Mouse (Mus musculus) CH12.LX (cell line): ENCODE data around the gene Cacnb4. TPM values are rescaled to one million over a fixed set of nuclear protein-coding genes. Genes with fewer than 3 reads are reported as not detected.

Source experiments
- DNase-seq: peaks from one replicate; pipeline ENCODE4 v3.0.0-alpha.2; 2013; ENCODE audit errors: extremely low read depth
- H3K27ac ChIP-seq: 2 replicates; pipeline ENCODE4 v1.5.1; 2012; ENCODE audit warnings: low read depth, mild to moderate bottlenecking, control low read depth, moderate library complexity; ENCODE audit not compliant: insufficient read depth
- H3K27me3 ChIP-seq: replicated peaks from 2 replicates; pipeline ENCODE3; 2012; ENCODE audit warnings: inconsistent platforms
- H3K36me3 ChIP-seq, 2 experiments: replicated peaks in 1 of 2; 2 replicates each; pipeline versions ENCODE3 to v1.6.1; 2012; ENCODE audit warnings: inconsistent platforms in 1 of 2, low read length in 1 of 2, mild to moderate bottlenecking in 1 of 2, mixed read lengths in 1 of 2, moderate library complexity in 1 of 2; ENCODE audit not compliant: control insufficient read depth in 1 of 2, insufficient read depth in 1 of 2
- H3K4me1 ChIP-seq, 2 experiments: 2 replicates each; pipeline ENCODE4 v1.6.1; 2012; ENCODE audit warnings: inconsistent platforms in 1 of 2, moderate library complexity in 1 of 2; ENCODE audit not compliant: insufficient read depth in 2 of 2, control insufficient read depth in 1 of 2
- H3K4me2 ChIP-seq: 2 replicates; pipeline ENCODE4 v1.6.1; 2012; ENCODE audit warnings: low read depth, mild to moderate bottlenecking, control low read depth; ENCODE audit not compliant: poor library complexity, insufficient read depth, severe bottlenecking
- H3K4me3 ChIP-seq, 3 experiments: fragments of 150-350 bp in 1 of 3; sonication (generic) in 1 of 3; replicated peaks in 1 of 3; 2 replicates each; pipeline versions ENCODE3 to v1.5.1; 2011 to 2012; ENCODE audit warnings: low read depth in 2 of 3, low read length in 2 of 3, mild to moderate bottlenecking in 2 of 3, moderate library complexity in 2 of 3, control low read depth in 1 of 3, improper control_type of control experiment in 1 of 3, inconsistent platforms in 1 of 3, mixed read lengths in 1 of 3; ENCODE audit not compliant: poor library complexity in 1 of 3
- H3K79me2 ChIP-seq: replicated peaks from 2 replicates; pipeline ENCODE4 v1.6.1; 2012; ENCODE audit warnings: mild to moderate bottlenecking, moderate library complexity; ENCODE audit not compliant: control insufficient read depth, poor library complexity, insufficient read depth, severe bottlenecking; ENCODE audit errors: extremely low read depth
- H3K9ac ChIP-seq: 2 replicates; pipeline ENCODE4 v1.6.1; 2012; ENCODE audit warnings: low read depth, mild to moderate bottlenecking, control low read depth, moderate library complexity; ENCODE audit not compliant: insufficient read depth
- H3K9me3 ChIP-seq: replicated peaks from 2 replicates; pipeline ENCODE3; 2012; ENCODE audit warnings: low read length, inconsistent platforms, mixed read lengths
- CHD1 ChIP-seq: IDR thresholded peaks from 2 replicates; pipeline ENCODE4 v1.6.1; 2012; ENCODE audit warnings: low read depth, low read length, improper control_type of control experiment, inconsistent platforms
- EP300 ChIP-seq: IDR thresholded peaks from 2 replicates; pipeline ENCODE4 v1.6.1; 2011; ENCODE audit warnings: low read length, improper control_type of control experiment
- GABPA ChIP-seq: IDR thresholded peaks from 2 replicates; pipeline ENCODE4 v1.6.1; 2012; ENCODE audit warnings: low read depth, low read length, improper control_type of control experiment, inconsistent platforms; ENCODE audit not compliant: insufficient replicate concordance
- HCFC1 ChIP-seq: IDR thresholded peaks from 2 replicates; pipeline ENCODE4 v1.6.1; 2012; ENCODE audit warnings: low read depth, mild to moderate bottlenecking, inconsistent platforms, low read length, improper control_type of control experiment
- IRF4 ChIP-seq: IDR thresholded peaks from 2 replicates; pipeline ENCODE4 v1.6.1; 2014; ENCODE audit warnings: low read depth, mild to moderate bottlenecking, inconsistent platforms, low read length, improper control_type of control experiment
- MAX ChIP-seq: IDR thresholded peaks from 2 replicates; pipeline ENCODE4 v1.6.1; 2011; ENCODE audit warnings: low read length, improper control_type of control experiment
- MEF2A ChIP-seq: IDR thresholded peaks from 2 replicates; pipeline ENCODE4 v1.6.1; 2014; ENCODE audit warnings: low read depth, mild to moderate bottlenecking, inconsistent platforms, low read length, improper control_type of control experiment, borderline replicate concordance
- MXI1 ChIP-seq: IDR thresholded peaks from 2 replicates; pipeline ENCODE4 v1.6.1; 2011; ENCODE audit warnings: mild to moderate bottlenecking, low read depth, low read length, improper control_type of control experiment
- MYC ChIP-seq: IDR thresholded peaks from 2 replicates; pipeline ENCODE4 v1.6.1; 2011; ENCODE audit warnings: low read depth, mild to moderate bottlenecking, improper control_type of control experiment, low read length
- NELFE ChIP-seq: IDR thresholded peaks from 2 replicates; pipeline ENCODE4 v1.6.1; 2011; ENCODE audit warnings: low read depth, low read length, improper control_type of control experiment
- RCOR1 ChIP-seq: conservative IDR thresholded peaks from 2 replicates; pipeline ENCODE4 v1.6.1; 2012; ENCODE audit warnings: low read depth, mild to moderate bottlenecking, inconsistent platforms, low read length, improper control_type of control experiment
- TBP ChIP-seq: conservative IDR thresholded peaks from 2 replicates; pipeline ENCODE4 v1.6.1; 2011; ENCODE audit warnings: low read depth, low read length, improper control_type of control experiment
- dilution Hi-C: fragments of 300-500 bp; cut with MboI; formaldehyde crosslinking; loops from 2 replicates; pipeline ENCODE4 v1.14.3; 2020; ENCODE audit warnings: low sequenced_read_pairs; ENCODE audit not compliant: extremely low pct_unique_long_range_greater_than_20kb, extremely low pct_ligation_motif_present
- in situ Hi-C: fragments of 300-500 bp; cut with MboI; formaldehyde crosslinking; loops from 3 replicates; pipeline ENCODE4 v1.14.3; 2019; ENCODE audit warnings: low sequenced_read_pairs, low pct_ligation_motif_present, low pct_unique_long_range_greater_than_20kb, mixed read lengths
- polyA plus RNA-seq: library from polyadenylated mRNA; unstranded; fragments of >175 nt; gene quantifications from 2 replicates; pipeline ENCODE4 v1.2.1, GENCODE M21; 2012; ENCODE audit warnings: low read depth; ENCODE audit not compliant: insufficient read length
- total RNA-seq, 2 experiments: library from RNA; depleted of rRNA; stranded (reverse); fragments of 300-350 nt in 1 of 2; fragments of >200 nt in 1 of 2; gene quantifications; 2 replicates each; pipeline ENCODE4 v1.2.3; 2012 to 2014

Cacnb4 gene
- total and polyA plus RNA-seq, 3 experiments: 0.77 to 3.4 (median 1.5) TPM

GRCm38 (mm10) chr2:52556961-52557326, 119.7 kb downstream of the Cacnb4 start:
- peaks cover 0 to 25% of the 10 kb centered on the region in 2 experiments; a peak in 2 of 4 replicates for H3K4me1 ChIP-seq
- H3K9me3 ChIP-seq: peaks cover 4% of the 10 kb centered on the region
- no peak overlapping the region for H3K4me2 ChIP-seq
- no peaks in the 10 kb centered on the region for H3K36me3 ChIP-seq
- H3K27me3 ChIP-seq: no peaks in the 10 kb centered on the region
- H3K4me3 ChIP-seq: no peak overlapping the region
- H3K79me2 ChIP-seq: no peaks in the 10 kb centered on the region
- H3K27ac ChIP-seq: no peak overlapping the region
- no peak for DNase-seq
- in situ Hi-C loops: no loop called here
- H3K9ac ChIP-seq: no peak overlapping the region
- no peak for TF ChIP-seq RCOR1
- TF ChIP-seq CHD1: no peak
- TF ChIP-seq MEF2A: no peak
- TF ChIP-seq TBP: no peak
- no peak for TF ChIP-seq HCFC1
- TF ChIP-seq IRF4: no peak
- TF ChIP-seq GABPA: no peak
- no peak for TF ChIP-seq EP300
- dilution Hi-C loops: no loop called here

GRCm38 (mm10) chr2:52556298-52556960, 120.2 kb downstream of the Cacnb4 start:
- peaks cover 4% of the 10 kb centered on the region for H3K9me3 ChIP-seq
- TF ChIP-seq MYC (no peak), MXI1 (no peak)
- H3K27me3 ChIP-seq: no peaks in the 10 kb centered on the region
- H3K4me1 ChIP-seq: peaks cover 0 to 25% of the 10 kb centered on the region in 2 experiments; a peak in 2 of 4 replicates
- H3K9ac ChIP-seq: no peak overlapping the region
- no peak for DNase-seq
- in situ Hi-C loops: no loop called here
- H3K27ac ChIP-seq: no peak overlapping the region
- no peak overlapping the region for H3K4me2 ChIP-seq
- dilution Hi-C loops: no loop called here
- H3K36me3 ChIP-seq: no peaks in the 10 kb centered on the region
- H3K4me3 ChIP-seq: no peak overlapping the region
- no peaks in the 10 kb centered on the region for H3K79me2 ChIP-seq

- H3K4me1 ChIP-seq: peaks cover 0 to 4% of the 10 kb centered on the region in 2 experiments; a peak in 1 of 4 replicates
- TF ChIP-seq MAX (no peak), NELFE (no peak)
- TF ChIP-seq, all 38 proteins: peak for 0
- Histone ChIP-seq H3K27me3 (no peaks in the 10 kb centered on the region), H3K9me3 (peaks cover 2% of the 10 kb centered on the region), H3K4me3 (no peak overlapping the region), H3K9ac (no peak overlapping the region), H3K27ac (no peak overlapping the region), H3K79me2 (no peaks in the 10 kb centered on the region), H3K4me2 (no peak overlapping the region), H3K36me3 (no peaks in the 10 kb centered on the region)
- in situ Hi-C loops: no loop called here
- no peak for DNase-seq
- dilution Hi-C loops: no loop called here
Measured at GRCm38 (mm10) chr2:52548401-52548800, 128.2 kb downstream of the Cacnb4 start.
